Mouse (Mus musculus): ENCODE results near the gene Klc3.

Gene Klc3

GRCm38 (mm10) chr7:19404476-19404875, 572 bp upstream of the Klc3 start, which contains the start of gene Ckm:
TSS of gene Ckm (plus strand) at chr7:19404776.
- DNase-seq: no peak

GRCm38 (mm10) chr7:19402535-19403112, 1.3 kb downstream of the Klc3 start:
- DNase-seq: no peak

- DNase-seq: no peak
These were observed 3.0 kb downstream of the Klc3 start for GRCm38 (mm10) chr7:19400946-19401345.

DNA sequence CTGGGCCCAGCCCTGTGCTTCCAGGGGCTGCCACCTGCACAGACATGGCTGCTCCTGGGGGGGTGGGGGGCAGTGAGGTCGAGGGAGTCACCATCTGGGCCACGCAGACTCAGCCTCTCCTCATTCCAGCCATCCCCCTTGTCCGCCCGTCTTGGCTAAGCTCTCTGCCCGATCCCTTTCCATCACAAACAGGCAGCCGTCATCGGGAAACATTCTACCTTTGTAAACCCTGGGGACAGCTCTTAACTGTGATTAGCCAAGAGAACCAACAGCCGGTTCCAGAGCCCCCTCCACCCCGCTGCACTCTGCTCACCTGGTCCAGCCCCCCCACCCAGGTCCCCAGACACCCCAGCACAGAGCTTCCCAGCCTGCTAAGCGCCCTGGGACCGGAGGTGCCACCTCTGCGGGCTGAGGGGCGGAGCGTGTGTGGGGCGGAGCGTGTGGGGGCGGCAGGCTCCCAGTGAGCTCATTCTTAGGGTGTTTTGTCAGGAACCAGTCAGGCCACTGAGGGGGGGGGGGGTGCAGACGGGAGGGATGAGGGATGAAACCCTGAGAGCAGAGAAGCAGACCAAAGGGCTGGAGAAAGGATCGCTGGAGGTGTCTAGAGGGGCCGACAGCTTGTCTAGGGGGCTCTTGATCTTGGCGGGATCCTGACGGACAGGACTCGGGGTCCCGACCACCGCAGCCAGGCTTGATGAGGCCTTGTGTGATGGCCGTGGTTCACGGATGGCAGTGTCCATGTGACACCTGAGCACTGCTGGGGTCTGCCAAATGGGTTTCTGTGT, 4.2 kb downstream of the Klc3 start:
- DNase-seq: peak; percentile 71 to 82

- no peak for DNase-seq
These were observed 9.4 kb downstream of the Klc3 start for GRCm38 (mm10) chr7:19394484-19394883.

- no peak for DNase-seq
These were observed 15.0 kb downstream of the Klc3 start for GRCm38 (mm10) chr7:19388699-19389413.

DNA sequence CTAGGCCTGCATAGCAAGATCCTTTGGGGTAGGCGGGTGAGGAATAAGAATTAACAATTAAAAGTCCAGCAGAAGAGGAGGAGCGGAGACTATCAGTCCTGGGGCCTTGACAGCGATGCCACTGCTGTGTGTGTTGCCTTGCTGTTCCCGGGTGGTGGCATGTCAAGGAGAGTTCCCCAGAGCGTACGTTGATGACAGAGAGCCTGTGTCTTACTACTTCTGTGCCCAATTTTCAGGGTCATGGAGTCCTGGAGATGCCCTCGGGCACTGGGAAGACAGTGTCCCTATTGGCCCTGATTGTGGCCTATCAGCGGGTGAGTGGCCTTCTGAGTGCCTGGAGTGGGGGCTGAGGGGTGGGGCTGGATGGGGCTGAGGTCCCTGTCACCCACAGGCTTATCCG, 20.2 kb downstream of the Klc3 start:
- DNase-seq: no peak

- DNase-seq: peak in 1 of 2 experiments; percentile 49
These were observed 21.8 kb downstream of the Klc3 start for GRCm38 (mm10) chr7:19382166-19382541.

- peak; percentile 100 for DNase-seq
These were observed 22.3 kb downstream of the Klc3 start, which contains the start of gene Ercc2 for GRCm38 (mm10) chr7:19381377-19382165. TSS of gene Ercc2 (plus strand) at chr7:19382010.

DNA sequence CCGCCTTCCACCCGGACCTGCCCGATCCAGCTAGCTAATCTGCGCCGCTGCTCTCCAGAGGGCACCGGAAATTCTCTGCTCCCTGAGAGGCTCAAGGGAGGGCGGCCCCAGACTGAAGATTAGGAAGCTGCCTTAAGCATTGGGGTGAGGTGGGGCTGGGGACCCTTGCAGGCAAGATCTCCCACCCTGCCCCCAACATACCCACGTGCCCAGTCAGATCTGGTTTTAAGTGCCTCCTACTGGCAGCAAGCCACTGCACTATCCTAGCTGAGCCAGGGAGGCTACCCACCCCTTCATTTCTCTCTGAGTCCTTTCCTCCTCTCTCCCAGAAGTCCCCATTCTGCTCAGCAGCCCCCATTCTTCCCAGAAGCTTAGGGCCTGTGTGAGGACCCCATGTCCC, 25.9 kb downstream of the Klc3 start:
- no peak for DNase-seq

GRCm38 (mm10) chr7:19376019-19376418, 27.9 kb downstream of the Klc3 start:
- DNase-seq: no peak

DNA sequence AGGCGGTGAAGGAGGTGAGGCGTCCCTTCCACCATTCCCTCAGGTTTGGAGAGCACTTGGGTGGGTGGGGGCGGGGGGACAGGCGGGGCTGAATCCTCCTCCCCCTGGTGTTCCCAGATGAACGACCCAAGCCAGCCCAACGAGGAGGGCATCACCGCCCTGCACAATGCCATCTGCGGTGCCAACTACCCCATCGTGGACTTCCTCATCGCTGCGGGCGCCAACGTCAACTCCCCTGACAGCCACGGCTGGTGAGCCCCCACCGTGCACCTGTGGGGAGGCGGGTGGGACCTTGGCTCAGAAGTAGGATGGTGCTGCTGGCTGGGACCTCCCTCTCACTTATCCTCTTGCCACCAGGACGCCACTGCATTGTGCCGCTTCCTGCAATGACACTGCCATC, 28.5 kb downstream of the Klc3 start:
- no peak for DNase-seq

GRCm38 (mm10) chr7:19373367-19373766, 30.5 kb downstream of the Klc3 start:
- no peak for DNase-seq

- DNase-seq: peak; percentile 80 to 83
These were observed 34.0 kb downstream of the Klc3 start for GRCm38 (mm10) chr7:19369823-19370425.

- peak; percentile 85 to 90 for DNase-seq
These were observed 35.5 kb downstream of the Klc3 start for GRCm38 (mm10) chr7:19368380-19368779.

DNA sequence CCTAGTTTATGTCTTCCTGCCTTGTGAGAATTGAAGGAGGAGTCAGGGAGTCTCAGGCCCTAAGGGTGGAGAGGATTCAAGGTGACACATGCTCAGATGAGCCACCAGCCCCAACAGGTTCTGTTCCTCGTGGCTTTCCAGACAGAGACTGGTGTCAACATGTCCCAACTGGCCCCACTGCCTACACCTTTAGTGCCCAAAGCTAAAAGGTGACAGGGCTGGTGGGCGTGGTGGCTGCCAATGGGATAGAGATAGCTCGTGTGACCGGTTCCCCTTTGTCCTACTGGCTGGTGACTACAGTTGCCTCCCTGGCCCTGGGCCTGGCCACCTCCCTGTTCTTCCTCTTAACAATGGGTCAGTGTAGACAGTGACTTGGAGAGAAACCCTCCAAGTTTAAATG, 38.5 kb downstream of the Klc3 start:
- DNase-seq: no peak

- peak; percentile 86 to 90 for DNase-seq
These were observed 40.0 kb downstream of the Klc3 start for GRCm38 (mm10) chr7:19363881-19364280.

- no peak for DNase-seq
These were observed 41.6 kb downstream of the Klc3 start for GRCm38 (mm10) chr7:19362276-19362675.

DNA sequence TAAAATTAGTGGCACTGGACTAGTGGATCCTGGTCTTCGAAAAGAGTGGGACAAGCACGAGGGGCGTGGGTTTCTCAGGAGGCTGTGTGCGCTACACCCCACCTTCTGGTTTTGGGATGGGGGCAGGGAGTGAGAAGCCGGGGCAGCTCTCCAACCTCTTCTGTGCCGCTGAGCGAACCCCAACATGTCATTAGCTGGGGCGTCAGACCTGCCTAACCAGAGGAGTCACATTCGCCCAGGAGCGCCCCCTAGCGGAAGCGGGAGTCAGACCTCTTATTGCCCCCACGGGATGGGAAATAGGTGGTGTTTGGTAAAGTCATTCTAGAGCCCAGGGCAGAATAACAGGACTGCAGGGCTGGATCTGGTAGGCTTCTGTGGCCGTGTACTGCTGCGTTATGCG, 42.2 kb downstream of the Klc3 start:
- peak; percentile 82 to 84 for DNase-seq

DNA sequence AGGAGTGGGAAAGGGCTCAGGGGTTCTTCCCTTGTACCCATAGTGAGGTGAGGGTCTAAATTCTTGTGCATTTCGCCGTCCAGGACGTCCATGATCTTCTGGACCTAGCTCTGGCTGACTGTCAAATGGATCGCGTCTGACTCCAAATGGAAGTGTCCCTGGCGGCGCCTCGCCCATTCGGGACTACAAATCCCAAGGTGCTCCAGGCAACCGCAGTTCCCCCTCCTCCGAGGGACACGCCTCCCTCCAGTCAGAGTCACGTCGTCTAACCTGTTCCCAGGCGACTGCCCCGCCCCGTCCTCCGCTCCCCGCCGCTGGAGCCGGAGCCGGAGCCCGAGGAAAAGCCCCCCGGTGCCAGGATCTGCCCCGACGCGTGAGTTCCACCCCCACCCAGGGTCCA, 43.0 kb downstream of the Klc3 start:
- peak; percentile 91 to 95 for DNase-seq

DNA sequence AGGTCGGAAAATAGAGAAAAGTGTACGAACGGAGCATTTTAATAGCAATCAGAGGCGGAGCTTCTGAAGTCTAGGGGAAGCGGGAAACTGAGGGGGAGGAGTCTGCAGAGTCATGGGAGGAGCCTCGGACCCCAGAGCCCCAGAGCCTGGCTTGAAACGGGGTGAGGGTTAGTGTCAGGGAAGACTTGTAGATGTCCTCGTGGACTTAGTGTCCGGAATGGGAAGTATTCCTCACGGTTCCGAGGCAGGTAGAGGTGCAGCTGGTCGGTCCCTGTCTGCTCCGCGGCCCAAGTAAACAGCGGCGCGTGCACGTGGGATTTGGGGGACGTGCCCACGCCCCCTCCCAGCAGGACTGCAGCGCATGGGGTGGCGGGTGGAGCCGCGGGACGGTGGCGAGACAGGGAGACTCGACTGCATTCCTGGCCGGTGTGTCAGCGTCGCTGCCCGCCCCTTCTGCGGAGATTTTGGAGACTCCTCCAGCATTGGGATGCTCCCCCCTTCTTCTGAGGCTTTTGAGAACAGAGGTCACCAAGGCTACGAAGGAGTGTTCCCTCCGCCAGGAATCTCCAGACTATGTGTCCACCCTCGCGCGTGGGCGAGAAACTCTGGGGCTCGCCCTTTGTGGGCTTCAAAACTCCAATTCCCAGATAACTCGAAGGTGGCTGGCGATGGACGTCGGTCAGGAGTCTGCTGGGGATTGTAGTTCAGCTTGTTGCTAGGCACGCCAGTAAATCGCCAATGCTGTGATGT, 43.8 kb downstream of the Klc3 start:
- DNase-seq: peak; percentile 77 to 83

Data from kidney, postnatal 4 days (tissue).